Mouse (Mus musculus): ENCODE measurements around the gene Map3k14. TPM values are rescaled to one million over a fixed set of nuclear protein-coding genes. Genes with fewer than 3 reads are reported as not detected.

The Map3k14 gene
- total and polyA plus RNA-seq, 3 experiments = 0.39 to 0.99 TPM; not detected in 1

- no peaks in the 10 kb centered on the region; the same call in 1 of the 2 replicates for H3K79me2 ChIP-seq (ENCODE audit: control insufficient read depth, insufficient read depth, low read length, poor library complexity)
- H3K4me1 ChIP-seq (ENCODE audit: control insufficient read depth in 1 of 2, insufficient read depth in 2 of 2, low read length in 2 of 2) = peaks cover 0 to 11% of the 10 kb centered on the region in 2 experiments; a peak in 3 of 4 replicates
- no peaks in the 10 kb centered on the region for H3K9me3 ChIP-seq (replicated peaks; ENCODE audit: insufficient read depth, low read length)
- H3K27me3 ChIP-seq (ENCODE audit: control insufficient read depth in 1 of 2, insufficient read depth in 2 of 2, low read length in 2 of 2) = no peaks in the 10 kb centered on the region
- peak overlapping the region; percentile 24 for H3K27ac ChIP-seq (ENCODE audit: control insufficient read depth, low read depth, low read length)
- no peak overlapping the region for H3K4me3 ChIP-seq (ENCODE audit: control insufficient read depth in 1 of 2, insufficient read depth in 1 of 2, low read depth in 2 of 2, low read length in 2 of 2)
- peaks cover 0 to 10% of the 10 kb centered on the region in 2 experiments; a peak in 2 of 4 replicates for H3K36me3 ChIP-seq (ENCODE audit: control insufficient read depth in 1 of 2, insufficient read depth in 2 of 2, low read length in 2 of 2)
- DNase-seq (ENCODE audit: low read depth, low spot score) = peak; percentile 89
- no peak overlapping the region for H3K9ac ChIP-seq (ENCODE audit: control insufficient read depth, low read depth, low read length, poor library complexity, severe bottlenecking)
- no peak for TF ChIP-seq POLR2AphosphoS5 (IDR thresholded peaks at IDR 0.05; ENCODE audit: borderline replicate concordance, low read depth, low read length)
- TF ChIP-seq MYC (IDR thresholded peaks at IDR 0.05; ENCODE audit: low read depth, low read length) = peak; percentile 46; the same call in 1 of the 2 replicates
- TF ChIP-seq HCFC1 (IDR thresholded peaks at IDR 0.05; ENCODE audit: low read depth, low read length) = no peak
- no peak for TF ChIP-seq MAFK (IDR thresholded peaks at IDR 0.05; ENCODE audit: borderline replicate concordance, low read depth, low read length)
- TF ChIP-seq ZC3H11A (IDR thresholded peaks at IDR 0.05; ENCODE audit: low read depth, low read length) = no peak
- TF ChIP-seq TBP (IDR thresholded peaks at IDR 0.05; ENCODE audit: low read depth, low read length) = peak; percentile 73
- no peak for TF ChIP-seq CHD2 (IDR thresholded peaks at IDR 0.05; ENCODE audit: low read length)
- no peak for TF ChIP-seq ZMIZ1 (IDR thresholded peaks at IDR 0.05; ENCODE audit: low read depth, low read length)
- no peak for TF ChIP-seq BHLHE40 (IDR thresholded peaks at IDR 0.05; ENCODE audit: borderline replicate concordance, low read depth, low read length)
- TF ChIP-seq NELFE (IDR thresholded peaks at IDR 0.05; ENCODE audit: low read depth, low read length) = no peak
- TF ChIP-seq MEF2A (IDR thresholded peaks at IDR 0.05; ENCODE audit: extremely low read depth, insufficient replicate concordance, low read depth, low read length, poor library complexity, severe bottlenecking) = no peak
- no peak for TF ChIP-seq E2F4 (IDR thresholded peaks at IDR 0.05; ENCODE audit: borderline replicate concordance, low read depth, low read length)
- TF ChIP-seq SMC3 (IDR thresholded peaks at IDR 0.05; ENCODE audit: low read depth, low read length) = no peak
- TF ChIP-seq ELF1 (IDR thresholded peaks at IDR 0.05; ENCODE audit: low read depth, low read length) = no peak
- TF ChIP-seq ETS1 (IDR thresholded peaks at IDR 0.05; ENCODE audit: low read depth, low read length) = 0 out of 2 replicates have a peak, but pooled peaks have one; percentile 59
- TF ChIP-seq USF1 (IDR thresholded peaks at IDR 0.05; ENCODE audit: low read depth, low read length) = no peak
- peak; percentile 84 for TF ChIP-seq TAL1 (IDR thresholded peaks at IDR 0.05; ENCODE audit: low read length)
- TF ChIP-seq MYB (IDR thresholded peaks at IDR 0.05; ENCODE audit: low read depth, low read length) = no peak
- TF ChIP-seq MAZ (IDR thresholded peaks at IDR 0.05; ENCODE audit: low read depth, low read length) = 0 out of 2 replicates have a peak, but pooled peaks have one; percentile 30
- no peak for TF ChIP-seq CHD1 (IDR thresholded peaks at IDR 0.05; ENCODE audit: low read depth, low read length)
- TF ChIP-seq RCOR1 (IDR thresholded peaks at IDR 0.05; ENCODE audit: low read depth, low read length) = peak; percentile 65
- no peak for TF ChIP-seq GABPA (IDR thresholded peaks at IDR 0.05; ENCODE audit: low read depth, low read length)
- peak; percentile 79 to 90 for TF ChIP-seq EP300 (IDR thresholded peaks at IDR 0.05; ENCODE audit: low read depth in 1 of 2, low read length in 2 of 2)
- TF ChIP-seq KAT2A (conservative IDR thresholded peaks at IDR 0.05; ENCODE audit: low read depth, low read length) = no peak
- peak; percentile 89 for TF ChIP-seq GATA1 (IDR thresholded peaks at IDR 0.05; ENCODE audit: low read depth, low read length)
- TF ChIP-seq CTCF (IDR thresholded peaks at IDR 0.05 in 2 of 3, conservative IDR thresholded peaks at IDR 0.05 in 1 of 3; ENCODE audit: control insufficient read depth in 1 of 3, insufficient read depth in 1 of 3, low read depth in 2 of 3, low read length in 3 of 3, poor library complexity in 1 of 3, severe bottlenecking in 1 of 3) = no peak
- no peak for TF ChIP-seq USF2 (IDR thresholded peaks at IDR 0.05; ENCODE audit: borderline replicate concordance in 1 of 2, insufficient read depth in 1 of 2, low read depth in 1 of 2, low read length in 2 of 2)
- TF ChIP-seq POLR2AphosphoS2 (IDR thresholded peaks at IDR 0.05; ENCODE audit: low read length) = no peak
- TF ChIP-seq ZNF384 (IDR thresholded peaks at IDR 0.05; ENCODE audit: low read depth, low read length) = no peak
- no peak for TF ChIP-seq UBTF (IDR thresholded peaks at IDR 0.05; ENCODE audit: borderline replicate concordance, insufficient read depth, low read depth, low read length)
- TF ChIP-seq POLR2A (IDR thresholded peaks at IDR 0.05; ENCODE audit: control insufficient read depth in 1 of 2, insufficient read depth in 1 of 2, low read depth in 1 of 2, low read length in 2 of 2, poor library complexity in 1 of 2) = no peak
- no peak for TF ChIP-seq RAD21 (IDR thresholded peaks at IDR 0.05; ENCODE audit: low read depth, low read length)
- TF ChIP-seq JUND (IDR thresholded peaks at IDR 0.05; ENCODE audit: low read depth, low read length) = 0 out of 2 replicates have a peak, but pooled peaks have one; percentile 61
- TF ChIP-seq MXI1 (IDR thresholded peaks at IDR 0.05; ENCODE audit: low read depth, low read length) = no peak
- TF ChIP-seq MAX (IDR thresholded peaks at IDR 0.05; ENCODE audit: low read length) = no peak
- no peak for TF ChIP-seq ZKSCAN1 (IDR thresholded peaks at IDR 0.05; ENCODE audit: low read depth, low read length)
- TF ChIP-seq TCF12 (IDR thresholded peaks at IDR 0.05; ENCODE audit: low read depth, low read length) = peak; percentile 80
- no peak for TF ChIP-seq SIN3A (IDR thresholded peaks at IDR 0.05; ENCODE audit: low read length)
Observed at GRCm38 (mm10) chr11:103257938-103258481, 9.3 kb downstream of the Map3k14 start.

Measured in MEL (cell line).